Mouse (Mus musculus) spleen, adult 2 months (tissue): ENCODE results near the gene 1700014D04Rik.

Source experiments
- CTCF ChIP-seq: fragments of 200-500 bp; IDR thresholded peaks from 2 replicates; pipeline ENCODE4 v1.5.1; 2011; ENCODE audit warnings: mild to moderate bottlenecking, inconsistent platforms; ENCODE audit not compliant: insufficient read depth, insufficient read length, insufficient replicate concordance; ENCODE audit errors: extremely low read depth
- POLR2A ChIP-seq: fragments of 200-500 bp; IDR thresholded peaks from 2 replicates; pipeline ENCODE4 v1.6.1; 2011; ENCODE audit warnings: low read depth, low read length, inconsistent platforms

- TF ChIP-seq CTCF, result no peak
- TF ChIP-seq POLR2A, result no peak
These were observed 11.4 kb downstream of the 1700014D04Rik start for GRCm38 (mm10) chr13:59735190-59735589.
